Mouse (Mus musculus): Measurements from ENCODE around the gene 1810009A15Rik.

- TF ChIP-seq POLR2A (IDR thresholded peaks at IDR 0.05; ENCODE audit: control insufficient read depth in 1 of 2, insufficient read depth in 1 of 2, low read depth in 1 of 2, low read length in 2 of 2, poor library complexity in 1 of 2) (no peak), TAL1 (IDR thresholded peaks at IDR 0.05; ENCODE audit: low read length) (no peak), MAX (IDR thresholded peaks at IDR 0.05; ENCODE audit: low read length) (no peak), CTCF (IDR thresholded peaks at IDR 0.05 in 2 of 3, conservative IDR thresholded peaks at IDR 0.05 in 1 of 3; ENCODE audit: control insufficient read depth in 1 of 3, insufficient read depth in 1 of 3, low read depth in 2 of 3, low read length in 3 of 3, poor library complexity in 1 of 3, severe bottlenecking in 1 of 3) (no peak), UBTF (IDR thresholded peaks at IDR 0.05; ENCODE audit: borderline replicate concordance, insufficient read depth, low read depth, low read length) (no peak), USF1 (IDR thresholded peaks at IDR 0.05; ENCODE audit: low read depth, low read length) (no peak), NRF1 (IDR thresholded peaks at IDR 0.05; ENCODE audit: insufficient read depth, low read depth, low read length, poor library complexity, severe bottlenecking) (no peak), TBP (IDR thresholded peaks at IDR 0.05; ENCODE audit: low read depth, low read length) (no peak), USF2 (IDR thresholded peaks at IDR 0.05; ENCODE audit: borderline replicate concordance in 1 of 2, insufficient read depth in 1 of 2, low read depth in 1 of 2, low read length in 2 of 2) (no peak), MXI1 (IDR thresholded peaks at IDR 0.05; ENCODE audit: low read depth, low read length) (no peak)
These were observed 45.7 kb upstream of the 1810009A15Rik start for GRCm38 (mm10) chr19:8842961-8843360.
